Mouse (Mus musculus): ENCODE measurements at regions not wholly inside any gene's neighbourhood (a gene's known extent, or its start where the extent isn't known, plus 50 kb on each side); places are given as distances from the start of the nearest gene placed in this dataset.

- no peak for DNase-seq (ENCODE audit: low spot score in 2 of 2)
Observed at GRCm38 (mm10) chr15:97504325-97504724, 201.3 kb downstream of the Rpap3 start.

GRCm38 (mm10) chr15:97502056-97502455, 203.6 kb downstream of the Rpap3 start:
- DNase-seq (ENCODE audit: low spot score in 2 of 2), result no peak

- no peak for DNase-seq (ENCODE audit: low spot score in 2 of 2)
Observed at GRCm38 (mm10) chr15:97501420-97501819, 204.2 kb downstream of the Rpap3 start.

- no peak for DNase-seq (ENCODE audit: low spot score in 2 of 2)
Observed at GRCm38 (mm10) chr15:97499821-97500385, 205.7 kb downstream of the Rpap3 start.

- no peak for DNase-seq (ENCODE audit: low spot score in 2 of 2)
Observed at GRCm38 (mm10) chr15:97499240-97499639, 206.4 kb downstream of the Rpap3 start.

GRCm38 (mm10) chr15:97498375-97498774, 207.2 kb downstream of the Rpap3 start:
- no peak for DNase-seq (ENCODE audit: low spot score in 2 of 2)

- no peak for DNase-seq (ENCODE audit: low spot score in 2 of 2)
Observed at GRCm38 (mm10) chr15:97496026-97496425, 209.6 kb downstream of the Rpap3 start.

- no peak for DNase-seq (ENCODE audit: low spot score in 2 of 2)
Observed at GRCm38 (mm10) chr15:97493340-97493739, 212.3 kb downstream of the Rpap3 start.

- no peak for DNase-seq (ENCODE audit: low spot score in 2 of 2)
Observed at GRCm38 (mm10) chr15:97491796-97492195, 213.8 kb downstream of the Rpap3 start.

- DNase-seq (ENCODE audit: low spot score in 2 of 2), result no peak
Observed at GRCm38 (mm10) chr15:97487425-97487824, 218.2 kb downstream of the Rpap3 start.

GRCm38 (mm10) chr15:97471986-97472779, 225.1 kb upstream of the Amigo2 start:
- DNase-seq (ENCODE audit: low spot score in 2 of 2), result no peak

GRCm38 (mm10) chr15:97471476-97471875, 224.4 kb upstream of the Amigo2 start:
- DNase-seq (ENCODE audit: low spot score in 2 of 2), result no peak

GRCm38 (mm10) chr15:97469684-97470344, 222.7 kb upstream of the Amigo2 start:
- DNase-seq (ENCODE audit: low spot score in 2 of 2), result no peak

- no peak for DNase-seq (ENCODE audit: low spot score in 2 of 2)
Observed at GRCm38 (mm10) chr15:97468732-97469683, 221.9 kb upstream of the Amigo2 start.

GRCm38 (mm10) chr15:97467781-97468485, 220.8 kb upstream of the Amigo2 start:
- no peak for DNase-seq (ENCODE audit: low spot score in 2 of 2)

- DNase-seq (ENCODE audit: low spot score in 2 of 2), result no peak
Observed at GRCm38 (mm10) chr15:97466906-97467465, 219.9 kb upstream of the Amigo2 start.

- DNase-seq (ENCODE audit: low spot score in 2 of 2), result no peak
Observed at GRCm38 (mm10) chr15:97466110-97466509, 219.0 kb upstream of the Amigo2 start.

- DNase-seq (ENCODE audit: low spot score in 2 of 2), result no peak
Observed at GRCm38 (mm10) chr15:97465366-97465765, 218.3 kb upstream of the Amigo2 start.

- DNase-seq (ENCODE audit: low spot score in 2 of 2), result no peak
Observed at GRCm38 (mm10) chr15:97464737-97465136, 217.7 kb upstream of the Amigo2 start.

- DNase-seq (ENCODE audit: low spot score in 2 of 2), result no peak
Observed at GRCm38 (mm10) chr15:97462587-97462986, 215.5 kb upstream of the Amigo2 start.
